Mouse (Mus musculus): ENCODE results near the gene Rbm47.

Rbm47 gene

DNA sequence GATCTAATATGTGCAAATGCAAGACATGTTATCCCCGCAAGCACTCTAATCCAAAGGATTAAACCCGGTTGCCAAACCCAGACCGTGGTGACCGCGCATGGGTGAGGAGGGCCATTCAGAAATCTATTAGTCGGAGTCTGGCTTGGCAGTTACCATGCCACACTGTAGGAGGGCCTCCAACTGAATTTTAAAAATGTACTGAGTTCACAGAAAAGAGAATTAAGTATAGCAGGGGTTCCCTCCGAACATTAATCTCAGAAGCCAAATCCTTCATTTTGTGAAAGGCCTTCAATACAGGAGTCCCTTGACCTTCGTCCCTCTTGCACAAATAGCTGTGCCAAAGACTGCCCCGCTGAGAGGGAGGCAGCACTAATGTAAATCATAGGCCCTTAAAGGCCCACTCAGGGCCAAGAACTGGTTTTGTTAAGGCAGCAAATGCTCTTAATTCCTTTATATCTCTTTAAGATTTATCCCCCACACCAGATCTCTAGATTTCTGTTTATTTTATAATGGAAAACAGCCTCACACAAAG, 16.4 kb downstream of the Rbm47 start:
- no peak for DNase-seq (ENCODE audit: low spot score)

DNA sequence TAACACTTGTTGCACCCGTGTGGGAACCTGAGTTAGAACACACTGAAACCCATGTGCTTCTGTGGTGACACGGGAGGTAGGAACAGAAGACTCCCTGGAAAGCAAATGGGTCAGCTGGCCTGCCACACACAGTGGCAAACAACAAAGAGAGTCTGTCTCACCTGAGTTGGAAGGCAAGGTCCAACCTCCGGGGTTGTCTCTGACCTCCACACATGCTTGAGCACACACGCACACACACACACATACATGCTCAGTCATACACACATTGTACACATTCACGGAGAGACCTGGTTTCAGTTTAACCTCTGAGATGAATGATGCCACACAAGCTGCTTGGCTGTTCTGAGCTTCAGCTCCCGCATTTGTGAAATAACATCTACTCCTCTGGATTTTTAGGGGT, 18.3 kb downstream of the Rbm47 start:
- no peak for DNase-seq (ENCODE audit: low spot score)

DNA sequence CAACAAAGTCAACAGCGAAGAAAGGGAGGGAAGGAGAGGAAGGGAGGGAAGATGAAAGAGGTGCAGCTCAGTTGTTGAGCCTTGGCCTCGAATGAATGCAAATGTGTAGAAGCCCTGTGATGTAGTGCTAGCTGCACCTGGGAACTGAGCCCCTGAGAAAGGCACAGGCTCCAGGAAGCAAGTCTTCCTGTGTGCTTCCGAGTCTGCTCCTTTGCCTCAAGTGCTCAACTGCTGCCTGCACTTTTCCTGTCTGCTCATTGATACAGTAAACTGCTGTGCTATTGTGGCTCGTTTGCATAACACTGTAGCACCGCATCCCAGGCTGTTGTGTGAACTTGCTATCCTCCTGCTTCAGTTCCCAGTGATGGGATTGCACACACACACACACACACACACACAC, 19.4 kb downstream of the Rbm47 start:
- no peak for DNase-seq (ENCODE audit: low spot score)

DNA sequence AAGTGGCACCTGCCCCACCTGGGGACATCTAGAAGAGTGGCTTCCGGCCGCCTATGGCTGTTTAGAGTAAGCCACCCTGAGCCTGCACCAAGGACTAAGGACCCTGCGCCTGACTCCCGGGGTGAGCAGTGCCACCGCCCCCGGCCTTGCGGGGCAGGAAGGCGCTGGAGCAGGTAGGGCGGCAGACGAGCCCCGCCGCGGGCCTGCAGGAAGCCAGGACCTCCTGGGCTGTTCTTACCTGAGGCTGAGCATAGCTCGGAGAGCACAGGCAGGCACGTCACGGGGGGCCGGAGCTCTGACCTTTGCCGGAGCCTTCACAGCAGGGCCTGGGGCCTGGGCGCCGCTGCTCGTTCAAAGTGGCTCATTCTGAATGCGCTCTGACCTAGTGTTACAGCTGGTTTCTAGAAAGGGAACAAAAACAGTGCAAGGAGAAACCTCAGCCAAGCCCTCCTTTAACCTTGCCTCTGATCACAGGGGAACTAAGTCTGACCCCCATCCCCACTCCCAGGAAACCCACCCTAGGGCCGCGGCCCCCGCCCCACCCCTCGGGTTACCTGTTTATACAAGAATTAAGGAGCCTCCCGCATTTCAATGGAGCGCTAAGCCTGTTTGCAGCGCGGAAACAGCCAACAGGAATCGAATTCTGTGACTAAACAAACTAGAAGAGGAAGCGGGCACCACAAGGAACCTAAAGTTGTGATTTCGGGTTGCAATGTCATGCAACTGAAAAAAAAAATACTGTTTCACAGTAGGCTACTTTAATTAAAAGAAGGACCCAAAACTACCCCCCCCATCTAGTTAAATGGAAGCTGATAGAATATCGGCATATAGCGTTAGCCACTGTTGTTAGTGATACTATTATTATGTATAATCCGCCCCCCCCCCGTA, 21.4 kb downstream of the Rbm47 start:
- peak; percentile 23 for DNase-seq (ENCODE audit: low spot score)

DNA sequence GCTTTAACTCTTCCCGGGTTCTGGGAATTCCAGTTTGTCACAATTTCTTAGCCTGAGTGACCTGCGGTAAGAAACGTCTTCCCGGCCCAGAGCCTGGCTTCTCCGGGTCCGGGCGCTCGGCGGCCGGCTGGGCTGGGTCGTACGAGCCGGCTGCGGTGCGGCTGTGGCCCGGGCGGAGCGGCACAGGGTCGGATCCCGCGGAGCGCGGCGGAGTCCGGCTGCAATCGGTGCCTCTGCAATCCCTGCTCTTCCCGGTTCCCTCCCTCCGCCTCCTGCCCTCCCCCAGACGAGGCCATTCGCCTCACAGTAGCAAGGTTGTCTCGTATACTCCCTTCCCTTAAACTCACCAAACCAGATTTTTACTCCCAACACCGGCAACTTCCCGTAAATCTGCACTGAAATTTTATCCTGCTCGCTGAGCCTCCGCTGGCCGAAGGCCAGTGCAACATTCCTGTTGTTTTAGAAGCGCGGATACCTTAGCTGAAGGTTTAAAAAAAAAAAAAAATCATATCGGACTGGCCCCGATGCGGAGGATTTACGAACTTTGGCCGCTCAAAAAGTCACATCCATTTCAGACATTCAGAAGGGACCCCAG, 22.1 kb downstream of the Rbm47 start:
- peak; percentile 54 for DNase-seq (ENCODE audit: low spot score)

DNA sequence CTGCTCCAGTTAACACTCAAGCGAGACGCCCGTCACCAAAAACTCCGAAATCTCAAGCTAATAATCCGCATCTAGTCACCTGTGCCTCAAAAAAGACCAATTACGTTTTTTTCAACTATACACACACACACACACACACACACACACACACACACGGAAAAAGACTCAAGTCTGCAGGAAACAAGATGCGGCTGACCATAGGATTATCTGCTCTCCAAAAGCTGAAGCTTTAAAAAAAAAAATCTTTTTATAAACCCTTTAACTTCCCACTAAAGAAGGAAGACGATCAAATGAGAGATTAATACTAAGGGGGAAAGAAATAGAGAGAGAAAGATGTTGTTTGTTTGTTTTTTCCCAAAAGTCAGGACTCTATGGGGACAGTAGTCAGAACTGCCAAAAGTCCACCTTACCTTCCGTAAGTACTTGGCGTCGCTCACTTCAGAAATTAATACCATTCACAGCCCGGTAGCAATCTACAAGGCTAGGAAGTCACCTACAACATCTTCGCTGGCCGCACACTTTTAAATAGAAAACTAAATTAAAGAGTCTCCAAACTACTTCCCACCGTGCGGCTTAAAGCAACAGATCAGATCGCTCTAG, 22.7 kb downstream of the Rbm47 start:
- DNase-seq (ENCODE audit: low spot score): no peak

DNA sequence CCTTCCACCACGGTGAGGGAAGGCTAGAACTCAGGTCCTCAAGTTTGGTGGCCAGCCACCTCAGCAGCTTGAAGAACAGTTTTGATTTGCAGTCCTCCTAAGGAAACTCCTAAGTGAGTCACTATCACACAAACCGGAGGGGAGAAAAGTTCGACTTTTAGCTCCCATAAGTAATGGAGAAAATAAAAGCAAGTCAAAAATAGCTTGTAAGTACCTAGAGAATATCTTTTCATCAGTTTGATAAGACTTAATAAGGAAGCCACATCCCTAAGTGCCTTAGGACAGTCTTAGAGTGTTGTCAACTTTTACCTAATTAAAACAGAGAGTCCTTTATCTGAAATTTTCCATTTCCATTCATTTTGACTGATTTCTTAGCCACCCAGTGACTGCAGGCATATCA, 23.3 kb downstream of the Rbm47 start:
- DNase-seq (ENCODE audit: low spot score): no peak

DNA sequence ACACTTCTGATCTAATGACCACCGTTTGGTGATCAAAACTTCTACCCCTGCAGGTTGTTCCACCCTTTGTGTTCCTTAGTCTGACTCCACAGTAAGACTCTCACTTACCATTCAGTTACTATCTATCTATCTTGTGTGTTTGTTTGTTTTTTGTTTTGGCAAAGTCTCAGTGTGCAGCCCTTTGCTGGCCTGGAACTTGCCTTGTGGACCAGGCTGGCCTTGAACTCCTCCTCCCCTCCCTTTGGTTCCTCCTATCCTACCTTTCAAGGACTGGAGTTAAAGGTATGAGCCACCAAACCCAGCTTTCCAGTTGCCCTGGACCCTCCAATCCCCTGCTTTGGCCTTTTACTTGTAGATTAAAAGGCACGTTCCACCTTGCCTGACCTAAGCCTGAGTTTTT, 23.8 kb downstream of the Rbm47 start:
- no peak for DNase-seq (ENCODE audit: low spot score)

DNA sequence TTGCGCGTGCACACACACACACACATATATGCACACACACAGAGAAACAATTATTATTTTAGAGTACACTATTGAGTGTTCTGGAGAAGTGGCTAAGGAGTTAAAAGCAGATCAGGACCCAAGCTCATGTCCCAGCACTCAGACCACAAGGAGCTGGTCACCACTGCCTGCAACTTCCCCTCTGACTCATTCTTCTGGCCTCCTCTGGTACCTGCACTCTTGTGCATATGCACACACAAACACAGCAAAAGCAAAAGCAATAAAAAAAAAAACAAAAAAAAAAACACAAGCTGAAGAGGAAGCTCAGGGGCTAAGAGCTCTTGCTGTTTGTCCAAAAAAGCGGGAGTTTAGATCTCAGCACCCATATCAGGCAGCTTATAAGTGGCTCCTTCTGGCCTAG, 25.6 kb downstream of the Rbm47 start:
- no peak for DNase-seq (ENCODE audit: low spot score)

DNA sequence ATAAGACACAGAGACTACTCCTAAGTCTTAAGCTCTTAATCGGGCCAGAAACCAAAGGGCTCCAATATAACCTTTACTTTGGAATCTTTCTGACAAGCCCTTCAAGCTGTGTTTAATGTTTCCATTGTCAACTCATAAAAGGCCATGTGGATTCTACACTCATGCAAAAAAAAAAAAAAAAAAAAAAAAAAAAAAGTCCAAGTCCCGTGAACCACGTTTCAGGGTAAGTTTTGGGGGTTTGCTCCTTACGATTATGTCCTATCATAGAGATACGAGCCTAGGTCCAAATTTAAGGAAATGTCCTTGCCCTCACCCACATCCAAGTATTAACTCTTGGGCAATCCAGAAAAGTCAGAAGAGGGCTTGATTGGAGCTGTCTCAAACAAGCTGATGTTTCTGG, 27.3 kb downstream of the Rbm47 start:
- DNase-seq (ENCODE audit: low spot score): no peak

DNA sequence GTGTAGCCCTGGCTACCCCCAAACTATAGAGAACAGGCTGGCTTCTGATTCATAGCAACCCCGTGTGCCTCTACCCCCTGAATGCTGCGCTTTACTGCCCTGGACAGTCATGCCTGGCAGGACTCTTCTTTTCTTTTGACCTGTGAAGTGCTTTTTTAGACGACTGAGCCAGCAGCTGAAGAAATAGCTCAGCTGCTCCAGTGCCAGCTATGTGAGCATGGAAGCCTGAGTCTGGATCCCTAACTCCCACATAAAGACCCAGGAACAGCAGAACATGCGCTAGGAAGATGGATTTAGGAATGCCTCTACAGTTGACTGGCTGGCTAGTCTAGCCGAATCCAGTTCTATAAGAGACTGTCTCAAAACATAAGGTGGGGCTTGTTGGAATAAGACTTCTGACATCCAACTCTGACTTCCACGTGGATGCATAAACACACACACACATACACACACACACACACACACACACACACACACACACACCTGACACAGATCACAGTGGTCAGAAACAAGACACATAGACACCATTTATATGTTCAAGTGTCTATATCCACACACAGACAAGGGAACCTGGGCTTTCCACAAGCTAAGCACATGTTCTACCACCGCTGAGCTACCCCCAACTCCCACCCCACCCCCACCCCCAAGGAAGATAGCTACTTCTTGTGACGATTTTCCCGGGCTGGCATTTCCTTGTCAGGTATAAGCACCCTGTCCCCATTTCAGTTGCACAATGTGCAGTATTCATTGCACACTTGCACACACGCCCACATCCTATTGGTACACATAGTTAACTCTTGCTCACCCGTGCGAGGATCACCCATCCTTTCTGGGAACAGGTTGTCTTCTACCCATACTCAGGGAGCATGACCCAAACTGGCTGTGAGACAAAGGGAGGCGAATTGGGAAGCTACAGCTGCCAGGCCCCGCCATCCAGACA, 29.6 kb downstream of the Rbm47 start:
- DNase-seq (ENCODE audit: low spot score): no peak

DNA sequence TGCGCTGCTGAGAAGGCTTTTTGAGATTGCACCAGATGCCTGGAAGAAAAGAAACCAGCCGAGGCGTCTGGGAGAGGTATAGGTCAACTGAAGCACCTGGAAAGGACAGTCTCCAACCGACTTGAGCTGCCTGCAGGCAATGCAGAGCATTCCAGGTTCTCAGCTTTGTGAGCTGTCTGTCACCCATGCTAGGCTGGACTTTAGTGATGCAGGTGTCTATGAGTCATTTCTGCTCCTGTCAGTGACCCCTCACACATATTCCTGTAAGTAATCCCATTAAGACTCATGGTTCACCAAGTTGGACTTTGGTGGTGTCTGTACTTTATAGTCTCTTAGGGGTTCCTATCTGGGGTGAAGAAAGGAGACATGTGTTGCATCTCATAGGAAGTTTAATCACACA, 31.4 kb downstream of the Rbm47 start:
- no peak for DNase-seq (ENCODE audit: low spot score)

DNA sequence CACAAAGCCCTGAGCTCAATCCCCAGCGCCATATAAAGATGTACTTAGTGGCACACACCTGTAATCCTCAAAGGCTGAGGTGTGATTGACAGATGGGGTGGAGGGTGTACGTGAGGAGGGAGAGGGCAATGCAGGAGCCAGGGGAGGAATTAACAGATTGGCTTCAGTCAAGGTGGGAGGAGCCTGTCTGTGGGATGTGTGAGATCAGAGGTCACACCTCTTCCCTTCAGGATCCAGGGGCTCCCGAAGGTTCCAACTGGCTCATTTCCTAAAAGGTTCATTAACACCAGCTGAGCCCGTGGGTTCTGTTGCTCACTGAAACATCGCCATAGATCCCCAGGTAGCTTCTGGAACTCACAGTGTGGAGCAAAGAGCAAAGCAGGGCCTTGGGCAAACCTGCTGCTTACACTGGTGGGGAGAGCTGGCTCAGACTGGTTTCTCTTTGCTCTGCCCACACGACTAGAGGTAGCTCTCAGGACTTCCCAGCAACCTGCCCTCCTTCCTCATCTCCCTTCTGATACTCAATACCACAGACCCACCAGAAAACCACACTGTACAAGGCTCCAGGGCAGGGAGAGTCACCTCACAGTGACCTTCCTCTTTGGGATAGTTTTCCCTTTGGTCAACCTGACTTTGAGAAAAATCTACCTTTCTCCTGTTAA, 33.2 kb downstream of the Rbm47 start:
- no peak for DNase-seq (ENCODE audit: low spot score)

DNA sequence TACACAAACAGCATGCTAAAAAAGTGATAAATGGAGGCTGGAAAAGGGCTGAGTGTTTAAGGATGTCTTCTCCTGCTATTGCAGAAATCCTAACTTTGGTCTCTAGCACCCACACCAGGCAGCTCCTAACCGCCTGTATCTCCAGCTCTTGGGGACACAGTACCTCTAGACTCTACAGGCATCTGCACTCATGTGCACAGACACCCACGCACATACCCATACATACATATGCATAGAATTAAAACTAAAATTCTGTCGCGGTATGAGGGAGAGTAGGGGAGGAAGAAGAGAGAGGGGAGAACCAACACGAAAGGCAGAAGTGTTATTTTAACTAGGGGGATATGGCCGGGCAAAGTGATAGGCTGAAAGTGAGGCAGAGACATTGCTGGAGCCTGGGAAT, 33.7 kb downstream of the Rbm47 start:
- DNase-seq (ENCODE audit: low spot score): no peak

DNA sequence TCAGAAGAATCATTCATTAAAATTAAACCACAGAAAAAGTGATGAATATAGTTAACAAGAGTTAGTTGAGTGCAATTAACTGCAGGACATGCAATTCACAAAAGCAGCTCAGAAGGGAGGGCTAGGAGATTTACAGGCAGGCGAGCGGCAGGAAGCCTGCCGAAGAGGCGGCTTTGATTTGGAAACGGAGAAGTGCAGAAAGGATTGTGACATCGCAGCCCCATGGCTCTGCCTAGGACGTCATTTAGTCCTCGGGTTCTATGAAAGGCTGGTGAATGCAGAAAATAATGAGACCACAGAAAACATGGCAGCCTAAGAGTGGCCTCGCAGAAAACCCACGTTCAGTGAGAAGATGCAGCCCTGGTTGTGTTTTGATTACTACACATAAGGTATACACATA, 34.3 kb downstream of the Rbm47 start:
- DNase-seq (ENCODE audit: low spot score): no peak

DNA sequence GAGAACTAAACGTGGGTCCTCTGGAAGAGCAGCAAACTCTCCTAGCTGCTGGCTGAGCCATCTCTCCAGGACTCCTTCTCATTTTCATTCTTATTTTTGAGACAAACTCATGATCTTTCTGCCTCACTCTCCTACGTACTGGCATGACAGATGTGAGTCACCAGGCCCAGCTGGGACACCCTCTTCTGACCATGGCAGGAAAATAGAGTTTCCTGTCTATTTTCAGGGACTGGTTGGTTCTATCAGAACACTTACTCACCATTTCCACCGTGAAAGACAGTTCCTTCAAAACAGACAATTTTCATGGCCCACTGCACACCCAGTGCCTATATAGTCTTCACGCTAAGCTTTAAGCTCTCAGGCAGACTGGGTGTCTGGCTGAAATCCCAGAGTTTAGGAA, 35.7 kb downstream of the Rbm47 start:
- no peak for DNase-seq (ENCODE audit: low spot score)

DNA sequence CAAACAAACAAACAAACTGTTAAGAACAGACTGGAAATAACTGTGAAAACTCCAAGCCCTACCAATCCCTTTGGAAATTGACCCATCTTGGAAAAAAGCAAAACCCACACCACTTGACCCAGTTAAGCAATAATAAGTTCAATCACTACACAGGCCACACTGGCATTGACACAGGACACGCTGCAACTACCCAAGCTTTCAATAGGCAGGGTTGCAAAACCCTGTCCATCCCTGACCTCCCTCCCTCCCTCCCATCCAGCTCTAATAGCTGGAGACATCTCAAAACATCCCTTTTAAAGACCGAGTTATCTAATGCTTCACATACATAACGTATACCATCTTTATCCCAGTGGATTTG, 37.1 kb downstream of the Rbm47 start:
- DNase-seq (ENCODE audit: low spot score): no peak

DNA sequence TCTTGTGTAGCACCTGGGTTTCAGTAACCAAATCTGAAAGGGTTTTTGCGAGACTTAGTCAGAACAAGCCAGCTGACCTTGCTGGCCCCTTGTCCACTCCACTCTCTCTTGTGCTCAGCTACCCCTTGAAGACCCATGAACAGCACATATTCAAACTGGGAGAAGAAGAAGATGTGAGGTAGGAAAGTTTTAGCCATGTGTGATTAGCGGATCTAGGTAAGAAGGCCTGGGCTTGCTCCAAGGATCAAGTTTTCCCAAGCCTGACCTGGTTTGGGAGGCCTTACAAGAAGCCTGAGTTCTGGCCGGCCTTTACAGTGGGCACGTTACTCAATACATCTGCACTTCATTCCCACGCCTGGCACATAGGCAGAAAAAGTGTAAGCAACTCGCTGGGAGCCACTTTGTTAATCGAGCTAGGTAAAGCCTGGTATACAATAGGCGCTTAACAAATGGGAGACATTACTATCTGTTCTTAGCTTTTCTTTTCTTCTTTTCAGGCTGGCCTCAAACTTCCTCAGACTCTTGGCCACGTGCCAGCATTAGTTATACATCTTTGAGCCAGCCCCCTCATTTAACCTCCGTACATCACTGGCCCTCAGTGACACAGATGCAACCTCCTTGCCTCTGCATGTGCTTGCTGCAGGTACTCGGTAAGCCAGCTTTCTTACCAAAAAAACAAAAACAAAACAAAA, 37.6 kb downstream of the Rbm47 start:
- DNase-seq (ENCODE audit: low spot score): no peak

DNA sequence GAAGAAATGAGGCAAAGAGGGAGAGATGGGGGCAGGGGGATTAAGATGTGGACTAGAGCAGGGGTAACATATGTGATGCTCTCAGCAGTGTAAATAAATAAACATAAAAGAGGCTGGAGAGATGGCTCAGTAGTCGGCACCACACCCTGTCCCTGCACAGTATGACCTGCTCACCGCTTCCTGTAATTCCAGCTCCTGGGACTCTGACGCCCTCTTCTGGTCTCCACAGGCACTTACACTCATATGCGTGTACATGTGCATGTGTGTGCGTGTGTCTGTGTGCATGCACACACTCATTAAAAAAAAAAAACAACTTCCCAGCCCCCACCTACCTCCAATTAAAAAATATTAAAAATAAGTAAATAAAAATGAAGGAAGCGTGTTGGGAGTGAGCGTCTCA, 38.3 kb downstream of the Rbm47 start:
- DNase-seq (ENCODE audit: low spot score): no peak

DNA sequence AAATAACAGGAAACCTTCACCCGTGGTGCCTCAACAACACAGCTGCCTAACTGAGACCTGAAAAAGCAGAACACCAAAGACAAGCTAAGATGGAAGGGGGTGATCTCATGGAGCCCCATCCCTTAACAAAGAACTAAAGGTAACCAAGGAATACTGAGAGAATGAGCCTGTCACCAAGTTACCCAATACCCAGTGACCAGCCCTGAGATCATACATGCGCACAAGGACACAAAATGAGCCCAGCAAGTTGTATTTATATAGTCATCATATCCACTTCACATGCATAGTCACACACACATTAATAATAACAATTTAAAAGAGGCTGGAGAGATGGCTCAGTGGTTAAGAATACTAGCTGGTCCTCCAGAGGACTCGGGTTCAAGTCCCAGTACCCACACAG, 44.0 kb downstream of the Rbm47 start:
- no peak for DNase-seq (ENCODE audit: low spot score)

DNA sequence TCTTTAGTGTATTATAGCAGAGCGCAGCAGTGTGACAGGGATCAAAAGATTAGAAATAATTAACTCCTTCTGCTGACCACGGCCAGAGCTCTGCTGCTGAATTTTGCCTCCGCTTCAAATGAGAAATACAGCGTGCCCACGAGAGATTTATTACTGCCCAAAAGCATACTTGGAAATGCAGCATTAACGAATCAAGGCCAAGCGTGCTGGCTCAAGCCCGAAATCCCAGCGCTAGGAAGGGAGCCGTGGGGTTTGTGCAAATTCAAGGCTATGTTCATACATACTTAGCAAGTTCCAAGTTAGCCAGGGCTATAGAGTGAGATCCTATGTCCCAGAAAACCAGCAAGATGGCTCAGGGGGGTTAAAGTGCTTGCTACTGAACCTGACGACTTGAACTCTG, 47.5 kb downstream of the Rbm47 start:
- DNase-seq (ENCODE audit: low spot score): no peak

Measured in ovary, postnatal 14 days (tissue).